Mouse (Mus musculus): ENCODE measurements around the gene Hnrnpul1. TPM values are rescaled to one million over a fixed set of nuclear protein-coding genes. Genes with fewer than 3 reads are reported as not detected.
A peak's percentile ranks its signal among the peaks of the same experiment; 100 is the strongest.
"Not testable (repeated sequence)": the region's sequence is repeated elsewhere in the genome, so short reads cannot be mapped to it uniquely, and the experiment has no call there.

Gene Hnrnpul1
- polyA plus RNA-seq, 1 experiment from 2014 or later, result 32.1 TPM

- Histone ChIP-seq H3K4me2 (replicated peaks; ENCODE audit: low read depth) (no peak overlapping the region), H3K36me3 (ENCODE audit: control insufficient read depth, insufficient read depth) (peaks cover 97% of the 10 kb centered on the region), H3K4me3 (ENCODE audit: low read depth, low read length) (no peak overlapping the region), H3K4me1 (replicated peaks; ENCODE audit: control insufficient read depth, insufficient read depth, low read length) (no peaks in the 10 kb centered on the region), H3K9me3 (ENCODE audit: control insufficient read depth) (no peaks in the 10 kb centered on the region), H3K27ac (ENCODE audit: low read depth, low read length) (peak overlapping the region; percentile 21; the same call in 1 of the 2 replicates), H3K27me3 (replicated peaks; ENCODE audit: control insufficient read depth, insufficient read depth, low read length) (no peaks in the 10 kb centered on the region), H3K9ac (ENCODE audit: low read depth, low read length) (no peak overlapping the region)
- no peak for TF ChIP-seq CTCF (IDR thresholded peaks at IDR 0.05; ENCODE audit: low read depth)
- WGBS, result 93% methylated on average over 8 of the region's 8 CpGs
- no peak for ATAC-seq
Observed at GRCm38 (mm10) chr7:25731294-25732055, 23.1 kb downstream of the Hnrnpul1 start.

GRCm38 (mm10) chr7:25729862-25730261, 24.7 kb downstream of the Hnrnpul1 start:
- no peak overlapping the region for H3K4me3 ChIP-seq (ENCODE audit: low read depth, low read length)
- no peaks in the 10 kb centered on the region for H3K4me1 ChIP-seq (replicated peaks; ENCODE audit: control insufficient read depth, insufficient read depth, low read length)
- H3K27me3 ChIP-seq (replicated peaks; ENCODE audit: control insufficient read depth, insufficient read depth, low read length), result no peaks in the 10 kb centered on the region
- H3K9me3 ChIP-seq (ENCODE audit: control insufficient read depth), result no peaks in the 10 kb centered on the region
- 81% methylated on average over 2 of the region's 2 CpGs for WGBS
- no peak overlapping the region for H3K4me2 ChIP-seq (replicated peaks; ENCODE audit: low read depth)
- no peak overlapping the region for H3K9ac ChIP-seq (ENCODE audit: low read depth, low read length)
- no peak for ATAC-seq
- no peak for TF ChIP-seq CTCF (IDR thresholded peaks at IDR 0.05; ENCODE audit: low read depth)
- H3K36me3 ChIP-seq (ENCODE audit: control insufficient read depth, insufficient read depth), result peaks cover 97% of the 10 kb centered on the region
- H3K27ac ChIP-seq (ENCODE audit: low read depth, low read length), result no peak overlapping the region

DNA sequence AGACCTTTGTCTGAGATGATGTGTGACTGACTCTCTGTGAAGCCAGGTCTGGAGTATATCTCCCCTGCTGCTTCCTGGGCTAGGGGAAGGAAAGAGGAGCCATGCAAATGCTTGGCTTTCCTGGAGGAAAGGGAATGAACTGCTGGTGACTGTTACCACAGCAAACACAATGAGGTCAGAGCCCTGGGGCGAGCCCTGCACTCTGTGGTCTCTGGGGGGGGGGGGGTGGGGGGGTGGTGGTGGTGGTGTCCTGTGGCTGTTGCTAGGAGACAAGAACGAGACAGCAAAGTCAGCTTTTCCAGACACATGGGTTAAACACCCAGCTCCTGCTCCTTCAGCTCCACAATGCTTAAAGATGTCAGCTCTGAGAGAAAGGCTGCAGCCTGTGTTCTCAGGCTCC, 25.2 kb downstream of the Hnrnpul1 start:
- Histone ChIP-seq H3K36me3 (ENCODE audit: control insufficient read depth, insufficient read depth) (peaks cover 97% of the 10 kb centered on the region), H3K4me3 (ENCODE audit: low read depth, low read length) (no peak overlapping the region), H3K4me2 (replicated peaks; ENCODE audit: low read depth) (no peak overlapping the region), H3K9me3 (ENCODE audit: control insufficient read depth) (no peaks in the 10 kb centered on the region), H3K4me1 (replicated peaks; ENCODE audit: control insufficient read depth, insufficient read depth, low read length) (no peaks in the 10 kb centered on the region), H3K27me3 (replicated peaks; ENCODE audit: control insufficient read depth, insufficient read depth, low read length) (no peaks in the 10 kb centered on the region), H3K9ac (ENCODE audit: low read depth, low read length) (no peak overlapping the region), H3K27ac (ENCODE audit: low read depth, low read length) (no peak overlapping the region)
- no peak for TF ChIP-seq CTCF (IDR thresholded peaks at IDR 0.05; ENCODE audit: low read depth)
- ATAC-seq, result no peak
- WGBS, result 60% methylated on average over 2 of the region's 2 CpGs

- H3K9ac ChIP-seq (ENCODE audit: low read depth, low read length), result no peak overlapping the region
- WGBS, result 86% methylated on average over 5 of the region's 5 CpGs
- H3K4me1 ChIP-seq (replicated peaks; ENCODE audit: control insufficient read depth, insufficient read depth, low read length), result no peaks in the 10 kb centered on the region
- H3K4me3 ChIP-seq (ENCODE audit: low read depth, low read length), result no peak overlapping the region
- H3K9me3 ChIP-seq (ENCODE audit: control insufficient read depth), result no peaks in the 10 kb centered on the region
- H3K4me2 ChIP-seq (replicated peaks; ENCODE audit: low read depth), result no peak overlapping the region
- H3K36me3 ChIP-seq (ENCODE audit: control insufficient read depth, insufficient read depth), result peaks cover 92% of the 10 kb centered on the region
- H3K27me3 ChIP-seq (replicated peaks; ENCODE audit: control insufficient read depth, insufficient read depth, low read length), result no peaks in the 10 kb centered on the region
- TF ChIP-seq CTCF (IDR thresholded peaks at IDR 0.05; ENCODE audit: low read depth), result no peak
- no peak overlapping the region for H3K27ac ChIP-seq (ENCODE audit: low read depth, low read length)
- no peak for ATAC-seq
Observed at GRCm38 (mm10) chr7:25727800-25728199, 26.8 kb downstream of the Hnrnpul1 start.

- Histone ChIP-seq H3K9ac (ENCODE audit: low read depth, low read length) (no peak overlapping the region), H3K4me2 (replicated peaks; ENCODE audit: low read depth) (no peak overlapping the region), H3K36me3 (ENCODE audit: control insufficient read depth, insufficient read depth) (peaks cover 89% of the 10 kb centered on the region), H3K4me3 (ENCODE audit: low read depth, low read length) (no peak overlapping the region), H3K27me3 (replicated peaks; ENCODE audit: control insufficient read depth, insufficient read depth, low read length) (no peaks in the 10 kb centered on the region), H3K4me1 (replicated peaks; ENCODE audit: control insufficient read depth, insufficient read depth, low read length) (no peaks in the 10 kb centered on the region), H3K9me3 (ENCODE audit: control insufficient read depth) (no peaks in the 10 kb centered on the region), H3K27ac (ENCODE audit: low read depth, low read length) (peak overlapping the region; percentile 21; the same call in 1 of the 2 replicates)
- no peak for ATAC-seq
- 79% methylated on average over 19 of the region's 19 CpGs for WGBS
- TF ChIP-seq CTCF (IDR thresholded peaks at IDR 0.05; ENCODE audit: low read depth), result no peak
Observed at GRCm38 (mm10) chr7:25725886-25726285, 28.7 kb downstream of the Hnrnpul1 start.

DNA sequence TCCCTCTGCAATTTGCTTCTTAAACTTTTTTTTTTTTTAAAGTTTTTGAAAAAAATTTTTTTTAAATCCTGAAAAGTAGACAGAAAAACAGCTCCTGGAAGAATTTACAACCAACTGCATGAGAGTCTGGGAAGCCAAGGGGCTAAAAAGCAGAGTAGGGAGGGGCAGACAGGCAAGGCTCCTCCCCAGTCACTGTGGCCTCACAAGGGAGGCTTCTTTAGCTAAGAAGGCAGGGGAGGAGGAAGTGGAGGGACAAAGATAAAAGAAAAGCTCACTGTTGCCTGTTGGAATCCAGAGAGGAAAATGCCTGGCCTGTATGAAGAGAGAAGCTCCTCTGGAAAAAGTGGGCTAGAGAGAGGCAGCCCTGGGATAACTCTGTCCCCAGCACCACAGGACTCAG, 32.8 kb downstream of the Hnrnpul1 start:
- H3K27ac ChIP-seq (ENCODE audit: low read depth, low read length); H3K9ac ChIP-seq (ENCODE audit: low read depth, low read length); H3K4me3 ChIP-seq (ENCODE audit: low read depth, low read length); H3K4me2 ChIP-seq (replicated peaks; ENCODE audit: low read depth); H3K9me3 ChIP-seq (ENCODE audit: control insufficient read depth); H3K4me1 ChIP-seq (replicated peaks; ENCODE audit: control insufficient read depth, insufficient read depth, low read length); ATAC-seq; H3K27me3 ChIP-seq (replicated peaks; ENCODE audit: control insufficient read depth, insufficient read depth, low read length): not testable (repeated sequence)
- H3K36me3 ChIP-seq (ENCODE audit: control insufficient read depth, insufficient read depth), result peaks cover 58% of the 10 kb centered on the region
